Mouse (Mus musculus): ENCODE data around the gene Ufl1.
"Not testable (repeated sequence)": the region's sequence is repeated elsewhere in the genome, so short reads cannot be mapped to it uniquely, and the experiment has no call there.

Gene Ufl1

GRCm38 (mm10) chr4:25281671-25282038, at the start of gene Ufl1:
TSS of gene Ufl1 (minus strand) at chr4:25281821.
- DNase-seq, result peak; percentile 96

DNA sequence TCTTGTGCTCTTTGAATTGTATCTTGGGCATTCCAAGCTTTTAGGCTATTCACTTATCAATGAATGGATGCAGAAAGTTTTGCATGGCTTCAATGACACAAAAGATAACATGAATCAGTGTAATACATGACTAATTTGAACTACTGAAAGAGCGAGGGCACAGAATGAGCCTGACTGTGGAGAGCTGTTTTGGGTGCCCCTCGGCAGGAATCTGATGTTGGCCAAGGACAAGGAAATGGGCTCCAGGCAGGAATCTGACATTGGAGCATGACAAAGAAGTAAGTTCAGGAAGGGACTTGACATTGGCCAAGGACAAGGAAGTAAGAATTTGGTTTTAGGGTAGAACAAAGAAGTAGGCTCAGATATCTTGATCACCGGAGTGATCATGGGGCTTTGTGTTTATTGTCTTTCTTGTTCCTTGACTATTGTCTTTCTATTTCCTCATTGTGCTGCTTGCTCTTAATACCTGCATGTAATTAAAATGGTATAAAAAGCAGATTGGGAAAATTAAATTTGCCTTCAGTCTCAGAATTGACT, 44.1 kb upstream of the Ufl1 start:
- no peak for DNase-seq

GRCm38 (mm10) chr4:25322631-25323178, 41.1 kb upstream of the Ufl1 start:
- no peak for DNase-seq

DNA sequence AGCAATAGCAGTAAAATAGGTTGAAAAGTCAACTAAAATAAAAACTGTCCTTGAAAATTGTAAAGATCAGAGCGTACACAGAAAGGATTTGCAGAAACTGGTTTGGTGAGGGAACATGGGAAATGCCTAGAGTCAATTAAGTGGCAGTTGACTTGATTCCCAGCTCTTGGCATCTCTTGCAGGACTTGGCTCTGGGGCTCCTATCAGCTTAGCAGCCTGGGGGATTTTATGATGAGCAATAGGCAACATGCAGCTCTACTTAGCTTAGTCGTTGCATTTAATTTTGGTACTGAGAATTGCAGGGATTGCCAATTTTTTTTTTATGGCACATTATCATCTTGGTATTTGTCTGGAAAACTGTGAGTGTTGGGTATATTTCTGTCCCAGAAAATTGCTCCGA, 32.1 kb upstream of the Ufl1 start:
- DNase-seq, result no peak

DNA sequence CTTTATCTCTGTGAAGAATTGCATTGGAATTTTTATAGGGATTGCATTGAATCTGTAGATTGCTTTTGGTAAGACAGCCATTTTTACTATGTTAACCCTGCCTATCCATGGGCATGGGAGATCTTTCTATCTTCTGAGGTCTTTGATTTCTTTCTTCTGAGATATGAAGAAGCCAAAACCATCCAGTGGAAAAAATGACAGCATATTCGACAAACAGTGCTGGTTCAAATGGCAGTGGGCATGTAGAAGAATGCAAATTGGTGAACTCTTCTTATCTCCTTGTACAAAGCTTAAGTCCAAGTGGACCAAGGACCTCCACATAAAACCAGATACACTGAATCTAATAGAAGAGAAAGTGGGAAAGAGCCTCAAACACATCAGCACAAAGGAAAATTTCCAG, 3.4 kb upstream of the Ufl1 start:
- DNase-seq, result not testable (repeated sequence)

GRCm38 (mm10) chr4:25280938-25281670, 517 bp downstream of the Ufl1 start:
- no peak for DNase-seq

GRCm38 (mm10) chr4:25272861-25273627, 8.6 kb downstream of the Ufl1 start:
- no peak for DNase-seq

DNA sequence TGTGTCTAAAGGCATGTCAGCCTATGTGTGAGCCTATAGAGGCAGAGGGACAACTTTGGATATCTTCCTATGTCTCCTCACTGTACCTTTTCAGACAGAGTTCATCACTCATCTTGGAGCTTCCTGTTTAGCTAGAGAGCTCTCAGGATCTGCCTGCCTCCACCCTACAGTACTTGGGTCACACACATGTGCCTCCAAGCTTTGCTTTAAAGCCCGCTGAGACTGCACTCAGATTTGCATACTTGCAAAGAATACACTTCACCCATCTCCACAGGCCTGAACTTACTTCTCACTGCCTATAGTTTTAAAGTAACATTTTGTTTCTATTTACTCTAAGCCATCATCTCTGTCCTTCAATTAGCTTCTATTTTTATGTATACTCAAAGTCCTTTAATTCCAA, 9.7 kb downstream of the Ufl1 start:
- DNase-seq, result no peak

DNA sequence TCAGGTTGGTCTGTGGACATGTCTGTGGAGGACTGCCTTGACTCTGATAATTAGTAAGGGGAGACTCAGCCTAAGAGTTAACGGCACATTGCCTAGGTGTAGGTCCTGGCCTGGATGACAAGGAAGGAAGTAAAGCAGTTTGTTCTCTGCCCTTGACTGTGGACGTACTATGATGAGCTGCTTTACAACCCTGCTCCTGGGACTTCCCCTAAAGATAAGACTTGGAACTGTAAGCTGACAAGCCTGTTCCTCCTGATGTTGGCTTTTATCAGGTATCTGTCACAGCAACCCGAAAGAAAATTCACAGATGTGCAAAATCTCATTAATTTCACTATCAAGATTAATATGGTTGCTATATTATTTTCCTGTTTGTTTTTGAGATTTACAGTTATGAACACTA, 14.5 kb downstream of the Ufl1 start:
- no peak for DNase-seq

- DNase-seq, result no peak
Observed at GRCm38 (mm10) chr4:25257822-25258398, 23.7 kb downstream of the Ufl1 start.

- no peak for DNase-seq
Observed at GRCm38 (mm10) chr4:25242776-25243175, 38.8 kb downstream of the Ufl1 start, which contains the start of gene Fhl5. TSS of gene Fhl5 (minus strand) at chr4:25242876.

- not testable (repeated sequence) for DNase-seq
Observed at GRCm38 (mm10) chr4:25235663-25236062, 46.0 kb downstream of the Ufl1 start.

GRCm38 (mm10) chr4:25233767-25234166, 47.9 kb downstream of the Ufl1 start:
- DNase-seq, result not testable (repeated sequence)

GRCm38 (mm10) chr4:25232546-25232945, 49.1 kb downstream of the Ufl1 start:
- DNase-seq, result no peak

DNA sequence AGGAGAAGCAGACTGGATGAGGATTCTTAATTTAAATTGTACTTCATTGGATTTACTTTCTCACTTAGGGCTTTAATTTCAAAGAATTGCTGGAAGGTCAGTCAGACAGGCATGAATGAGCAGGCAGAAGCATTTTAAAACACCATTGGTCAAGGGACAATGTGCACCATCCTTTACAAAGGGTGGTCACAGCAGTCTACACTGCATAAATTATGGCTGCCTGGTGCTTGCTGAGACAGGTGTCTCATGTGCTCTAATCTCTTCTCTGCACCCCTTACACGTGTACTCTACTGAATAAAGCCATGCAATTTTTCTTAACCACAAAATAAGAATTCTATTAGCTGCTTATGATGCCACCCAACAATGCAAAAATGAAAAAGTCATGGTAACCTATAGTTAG, 54.1 kb downstream of the Ufl1 start:
- DNase-seq, result no peak

DNA sequence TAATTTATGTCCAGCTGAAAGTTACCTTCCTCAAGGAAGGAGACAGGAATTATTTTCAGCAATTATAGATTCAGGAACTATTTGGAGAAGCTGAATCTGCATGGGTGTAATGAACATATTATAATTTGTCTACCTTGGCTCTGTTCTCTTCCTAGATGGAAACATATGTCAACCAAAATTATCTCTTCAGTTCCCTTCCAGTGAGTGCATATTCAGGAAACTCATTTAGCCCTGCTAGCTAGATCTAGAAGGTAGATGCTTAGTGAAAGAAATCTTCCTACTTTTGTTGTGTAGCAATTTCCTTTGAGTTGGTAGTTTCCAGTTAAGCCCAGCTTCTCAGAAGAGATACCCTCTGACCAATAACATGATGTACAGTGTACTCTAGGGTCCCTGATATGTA, 59.7 kb downstream of the Ufl1 start:
- no peak for DNase-seq

GRCm38 (mm10) chr4:25213451-25213850, 68.2 kb downstream of the Ufl1 start:
- no peak for DNase-seq

DNA sequence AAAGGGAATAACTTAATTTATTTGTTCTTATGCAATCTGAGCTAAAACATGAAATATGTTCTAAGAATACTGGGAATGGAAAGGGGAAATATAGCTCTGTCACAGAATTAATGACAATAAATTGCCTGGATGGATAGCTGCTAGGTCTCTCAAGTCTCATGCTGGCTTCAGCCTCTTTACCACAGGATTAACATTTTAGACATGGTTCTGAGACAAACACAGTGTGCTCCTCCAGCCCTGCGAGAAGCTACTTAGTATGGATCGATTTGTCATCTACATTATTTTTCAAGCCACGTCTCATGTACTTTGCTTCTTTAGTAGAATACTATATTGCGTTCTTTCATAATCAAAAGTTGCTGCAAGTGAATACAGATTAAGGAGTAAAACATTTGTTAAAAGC, 75.5 kb downstream of the Ufl1 start:
- no peak for DNase-seq

All from cerebellum, adult 11 months (tissue).